Mouse (Mus musculus) mouse trophoblast stem cell (cell line): Measurements from ENCODE around the gene Filip1l.

Experiments
- in situ Hi-C, 2 experiments: fragments of 300-500 bp; cut with MseI, MboI; formaldehyde crosslinking; loops; 2 replicates in 1 of 2; 3 replicates in 1 of 2; pipeline ENCODE4 v1.15.1; 2025

Filip1l gene

GRCm38 (mm10) chr16:57528457-57528856, 175.6 kb downstream of the Filip1l start:
- in situ Hi-C loops: no loop called here

- in situ Hi-C loops: no loop called here
Observed at GRCm38 (mm10) chr16:57530547-57530946, 177.7 kb downstream of the Filip1l start.

GRCm38 (mm10) chr16:57532081-57532493, 179.2 kb downstream of the Filip1l start:
- in situ Hi-C loops: no loop called here

GRCm38 (mm10) chr16:57534365-57534764, 181.5 kb downstream of the Filip1l start:
- in situ Hi-C loops: no loop called here

GRCm38 (mm10) chr16:57534811-57535210, 181.9 kb downstream of the Filip1l start:
- in situ Hi-C loops: no loop called here

GRCm38 (mm10) chr16:57536511-57536910, 183.6 kb downstream of the Filip1l start:
- in situ Hi-C loops: no loop called here

- in situ Hi-C loops: no loop called here
Observed at GRCm38 (mm10) chr16:57543243-57543642, 190.3 kb downstream of the Filip1l start.

- in situ Hi-C loops: no loop called here
Observed at GRCm38 (mm10) chr16:57544441-57544840, 191.5 kb downstream of the Filip1l start.

- in situ Hi-C loops: no loop called here
Observed at GRCm38 (mm10) chr16:57546355-57546754, 193.5 kb downstream of the Filip1l start.

GRCm38 (mm10) chr16:57548608-57549007, 195.7 kb downstream of the Filip1l start:
- in situ Hi-C loops: no loop called here

GRCm38 (mm10) chr16:57549061-57550037, 196.5 kb downstream of the Filip1l start:
- in situ Hi-C loops: no loop called here

GRCm38 (mm10) chr16:57550088-57550487, 197.2 kb downstream of the Filip1l start:
- in situ Hi-C loops: no loop called here

- in situ Hi-C loops: no loop called here
Observed at GRCm38 (mm10) chr16:57550817-57551216, 197.9 kb downstream of the Filip1l start.

- in situ Hi-C loops: no loop called here
Observed at GRCm38 (mm10) chr16:57551617-57552016, 198.7 kb downstream of the Filip1l start.

GRCm38 (mm10) chr16:57552709-57553108, 199.8 kb downstream of the Filip1l start:
- in situ Hi-C loops: no loop called here

- in situ Hi-C loops: no loop called here
Observed at GRCm38 (mm10) chr16:57553235-57553634, 200.3 kb downstream of the Filip1l start.

GRCm38 (mm10) chr16:57554886-57555400, 202.1 kb downstream of the Filip1l start:
- in situ Hi-C loops: no loop called here

GRCm38 (mm10) chr16:57555667-57556066, 202.8 kb downstream of the Filip1l start:
- in situ Hi-C loops: no loop called here

- in situ Hi-C loops: no loop called here
Observed at GRCm38 (mm10) chr16:57556244-57556643, 203.4 kb downstream of the Filip1l start.

- in situ Hi-C loops: no loop called here
Observed at GRCm38 (mm10) chr16:57558258-57558657, 205.4 kb downstream of the Filip1l start.

GRCm38 (mm10) chr16:57560185-57560584, 207.3 kb downstream of the Filip1l start:
- in situ Hi-C loops: no loop called here

GRCm38 (mm10) chr16:57563453-57563852, 210.6 kb downstream of the Filip1l start:
- in situ Hi-C loops: no loop called here

- in situ Hi-C loops: no loop called here
Observed at GRCm38 (mm10) chr16:57564807-57565206, 211.9 kb downstream of the Filip1l start.
